Mouse (Mus musculus): ENCODE data around the gene Plcl2. TPM values are rescaled to one million over a fixed set of nuclear protein-coding genes. Genes with fewer than 3 reads are reported as not detected.
"Not testable (repeated sequence)": the region's sequence is repeated elsewhere in the genome, so short reads cannot be mapped to it uniquely, and the experiment has no call there.

Gene Plcl2
- polyA plus RNA-seq, 1 experiment from 2014 or later: 9.2 TPM

GRCm38 (mm10) chr17:50621996-50622395, 112.8 kb downstream of the Plcl2 start:
- no peak overlapping the region for H3K4me3 ChIP-seq (ENCODE audit: low read depth, low read length)
- no peaks in the 10 kb centered on the region for H3K4me1 ChIP-seq (ENCODE audit: control insufficient read depth, insufficient read depth, low read length)
- no peaks in the 10 kb centered on the region for H3K36me3 ChIP-seq (ENCODE audit: control insufficient read depth, insufficient read depth, low read length)
- WGBS: 65% methylated on average over 3 of the region's 3 CpGs
- no peak overlapping the region for H3K9ac ChIP-seq (ENCODE audit: low read depth, low read length)
- H3K27me3 ChIP-seq (ENCODE audit: control insufficient read depth, insufficient read depth, low read depth, low read length): no peaks in the 10 kb centered on the region
- H3K9me3 ChIP-seq (replicated peaks; ENCODE audit: control insufficient read depth, low read length, poor library complexity, severe bottlenecking): no peaks in the 10 kb centered on the region
- no peak overlapping the region for H3K4me2 ChIP-seq (ENCODE audit: low read length)
- ATAC-seq: no peak
- H3K27ac ChIP-seq (ENCODE audit: low read length): no peak overlapping the region

- Histone ChIP-seq H3K36me3 (ENCODE audit: control insufficient read depth, insufficient read depth, low read length) (no peaks in the 10 kb centered on the region), H3K27me3 (ENCODE audit: control insufficient read depth, insufficient read depth, low read depth, low read length) (no peaks in the 10 kb centered on the region), H3K4me1 (ENCODE audit: control insufficient read depth, insufficient read depth, low read length) (no peaks in the 10 kb centered on the region), H3K9ac (ENCODE audit: low read depth, low read length) (no peak overlapping the region), H3K4me3 (ENCODE audit: low read depth, low read length) (no peak overlapping the region), H3K9me3 (replicated peaks; ENCODE audit: control insufficient read depth, low read length, poor library complexity, severe bottlenecking) (no peaks in the 10 kb centered on the region), H3K27ac (ENCODE audit: low read length) (no peak overlapping the region), H3K4me2 (ENCODE audit: low read length) (no peak overlapping the region)
- no peak for ATAC-seq
- 85% methylated on average over 4 of the region's 4 CpGs for WGBS
These were observed 116.4 kb downstream of the Plcl2 start for GRCm38 (mm10) chr17:50625584-50625983.

- H3K9me3 ChIP-seq (replicated peaks; ENCODE audit: control insufficient read depth, low read length, poor library complexity, severe bottlenecking): no peaks in the 10 kb centered on the region
- no peak overlapping the region for H3K4me2 ChIP-seq (ENCODE audit: low read length)
- no peak for ATAC-seq
- H3K4me1 ChIP-seq (ENCODE audit: control insufficient read depth, insufficient read depth, low read length): no peaks in the 10 kb centered on the region
- no peak overlapping the region for H3K27ac ChIP-seq (ENCODE audit: low read length)
- H3K9ac ChIP-seq (ENCODE audit: low read depth, low read length): no peak overlapping the region
- no peaks in the 10 kb centered on the region for H3K27me3 ChIP-seq (ENCODE audit: control insufficient read depth, insufficient read depth, low read depth, low read length)
- no peak overlapping the region for H3K4me3 ChIP-seq (ENCODE audit: low read depth, low read length)
- WGBS: 96% methylated on average over 3 of the region's 3 CpGs
- no peaks in the 10 kb centered on the region for H3K36me3 ChIP-seq (ENCODE audit: control insufficient read depth, insufficient read depth, low read length)
These were observed 118.5 kb downstream of the Plcl2 start for GRCm38 (mm10) chr17:50627658-50628057.

- no peak for ATAC-seq
These were observed 119.5 kb downstream of the Plcl2 start for GRCm38 (mm10) chr17:50628716-50629115.

GRCm38 (mm10) chr17:50630992-50631391, 121.8 kb downstream of the Plcl2 start:
- H3K9me3 ChIP-seq (replicated peaks; ENCODE audit: control insufficient read depth, low read length, poor library complexity, severe bottlenecking); H3K27ac ChIP-seq (ENCODE audit: low read length); H3K36me3 ChIP-seq (ENCODE audit: control insufficient read depth, insufficient read depth, low read length); H3K9ac ChIP-seq (ENCODE audit: low read depth, low read length); H3K4me3 ChIP-seq (ENCODE audit: low read depth, low read length); ATAC-seq; H3K27me3 ChIP-seq (ENCODE audit: control insufficient read depth, insufficient read depth, low read depth, low read length); H3K4me1 ChIP-seq (ENCODE audit: control insufficient read depth, insufficient read depth, low read length); H3K4me2 ChIP-seq (ENCODE audit: low read length): not testable (repeated sequence)

More at GRCm38 (mm10) chr17:50628716-50629115, 119.5 kb downstream of the Plcl2 start:
- Histone ChIP-seq H3K9me3 (replicated peaks; ENCODE audit: control insufficient read depth, low read length, poor library complexity, severe bottlenecking) (no peaks in the 10 kb centered on the region), H3K4me3 (ENCODE audit: low read depth, low read length) (no peak overlapping the region), H3K4me2 (ENCODE audit: low read length) (no peak overlapping the region), H3K27me3 (ENCODE audit: control insufficient read depth, insufficient read depth, low read depth, low read length) (no peaks in the 10 kb centered on the region), H3K36me3 (ENCODE audit: control insufficient read depth, insufficient read depth, low read length) (no peaks in the 10 kb centered on the region), H3K4me1 (ENCODE audit: control insufficient read depth, insufficient read depth, low read length) (no peaks in the 10 kb centered on the region), H3K27ac (ENCODE audit: low read length) (no peak overlapping the region), H3K9ac (ENCODE audit: low read depth, low read length) (no peak overlapping the region)

GRCm38 (mm10) chr17:50634008-50634871, 125.0 kb downstream of the Plcl2 start:
- no peak overlapping the region for H3K4me3 ChIP-seq (ENCODE audit: low read depth, low read length)
- H3K4me1 ChIP-seq (ENCODE audit: control insufficient read depth, insufficient read depth, low read length): no peaks in the 10 kb centered on the region; the same call in 1 of the 2 replicates
- no peak for ATAC-seq
- WGBS: 83% methylated on average over 7 of the region's 7 CpGs
- H3K27ac ChIP-seq (ENCODE audit: low read length): no peak overlapping the region
- no peaks in the 10 kb centered on the region for H3K27me3 ChIP-seq (ENCODE audit: control insufficient read depth, insufficient read depth, low read depth, low read length)
- no peaks in the 10 kb centered on the region for H3K36me3 ChIP-seq (ENCODE audit: control insufficient read depth, insufficient read depth, low read length)
- H3K4me2 ChIP-seq (ENCODE audit: low read length): no peak overlapping the region
- H3K9ac ChIP-seq (ENCODE audit: low read depth, low read length): no peak overlapping the region
- no peaks in the 10 kb centered on the region for H3K9me3 ChIP-seq (replicated peaks; ENCODE audit: control insufficient read depth, low read length, poor library complexity, severe bottlenecking)

GRCm38 (mm10) chr17:50635961-50636585, 126.9 kb downstream of the Plcl2 start:
- Histone ChIP-seq H3K27ac (ENCODE audit: low read length) (no peak overlapping the region), H3K36me3 (ENCODE audit: control insufficient read depth, insufficient read depth, low read length) (no peaks in the 10 kb centered on the region; the same call in 1 of the 2 replicates), H3K4me2 (ENCODE audit: low read length) (no peak overlapping the region), H3K9ac (ENCODE audit: low read depth, low read length) (no peak overlapping the region), H3K9me3 (replicated peaks; ENCODE audit: control insufficient read depth, low read length, poor library complexity, severe bottlenecking) (no peaks in the 10 kb centered on the region), H3K27me3 (ENCODE audit: control insufficient read depth, insufficient read depth, low read depth, low read length) (no peaks in the 10 kb centered on the region), H3K4me3 (ENCODE audit: low read depth, low read length) (no peak overlapping the region), H3K4me1 (ENCODE audit: control insufficient read depth, insufficient read depth, low read length) (no peaks in the 10 kb centered on the region; the same call in 1 of the 2 replicates)
- 71% methylated on average over 8 of the region's 8 CpGs for WGBS
- ATAC-seq: no peak

GRCm38 (mm10) chr17:50638791-50639190, 129.6 kb downstream of the Plcl2 start:
- no peak for ATAC-seq

GRCm38 (mm10) chr17:50641076-50641610, 131.9 kb downstream of the Plcl2 start:
- Histone ChIP-seq H3K4me3 (ENCODE audit: low read depth, low read length) (no peak overlapping the region), H3K36me3 (ENCODE audit: control insufficient read depth, insufficient read depth, low read length) (no peaks in the 10 kb centered on the region; the same call in 1 of the 2 replicates), H3K27me3 (ENCODE audit: control insufficient read depth, insufficient read depth, low read depth, low read length) (no peaks in the 10 kb centered on the region), H3K9me3 (replicated peaks; ENCODE audit: control insufficient read depth, low read length, poor library complexity, severe bottlenecking) (no peaks in the 10 kb centered on the region), H3K4me2 (ENCODE audit: low read length) (no peak overlapping the region), H3K4me1 (ENCODE audit: control insufficient read depth, insufficient read depth, low read length) (peaks cover 9% of the 10 kb centered on the region; the same call in 1 of the 2 replicates), H3K9ac (ENCODE audit: low read depth, low read length) (no peak overlapping the region), H3K27ac (ENCODE audit: low read length) (no peak overlapping the region)
- 99% methylated on average over 2 of the region's 2 CpGs for WGBS
- ATAC-seq: no peak

More at GRCm38 (mm10) chr17:50638791-50639190, 129.6 kb downstream of the Plcl2 start:
- no peaks in the 10 kb centered on the region; the same call in 1 of the 2 replicates for H3K36me3 ChIP-seq (ENCODE audit: control insufficient read depth, insufficient read depth, low read length)
- H3K4me1 ChIP-seq (ENCODE audit: control insufficient read depth, insufficient read depth, low read length): peaks cover 5% of the 10 kb centered on the region; the same call in 1 of the 2 replicates
- WGBS: 89% methylated on average over 3 of the region's 3 CpGs
- H3K27ac ChIP-seq (ENCODE audit: low read length): no peak overlapping the region
- no peak overlapping the region for H3K4me2 ChIP-seq (ENCODE audit: low read length)
- H3K27me3 ChIP-seq (ENCODE audit: control insufficient read depth, insufficient read depth, low read depth, low read length): no peaks in the 10 kb centered on the region
- H3K9ac ChIP-seq (ENCODE audit: low read depth, low read length): no peak overlapping the region
- no peak overlapping the region for H3K4me3 ChIP-seq (ENCODE audit: low read depth, low read length)
- H3K9me3 ChIP-seq (replicated peaks; ENCODE audit: control insufficient read depth, low read length, poor library complexity, severe bottlenecking): no peaks in the 10 kb centered on the region
